Mouse (Mus musculus): ENCODE measurements around the gene Hist3h2a. TPM values are rescaled to one million over a fixed set of nuclear protein-coding genes. Genes with fewer than 3 reads are reported as not detected.

Gene Hist3h2a
- polyA plus RNA-seq, 1 experiment from 2014 or later, result 18.7 TPM

DNA sequence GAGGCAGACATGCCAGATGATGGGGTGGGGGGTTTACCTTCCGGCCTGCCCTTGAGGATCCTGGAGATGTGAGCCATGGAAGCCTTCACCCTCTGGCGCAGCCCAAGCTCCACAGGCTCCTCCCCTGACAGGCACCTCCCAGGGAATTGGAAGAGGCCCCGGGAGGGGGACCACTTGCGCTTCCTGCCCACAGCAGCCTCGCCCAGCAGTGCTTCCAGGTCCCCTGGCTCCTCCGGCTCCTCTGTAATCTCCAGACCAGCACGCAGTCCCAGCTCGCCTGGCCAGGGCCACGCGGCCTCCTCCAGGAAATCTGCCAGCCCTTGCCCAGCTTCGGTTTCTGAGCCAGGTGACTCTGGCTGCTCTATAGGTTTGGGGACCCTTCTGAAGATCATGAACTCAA lies 44.7 kb downstream of the Hist3h2a start:
- DNase-seq (ENCODE audit: low spot score), result no peak
- H3K27ac ChIP-seq (replicated peaks), result no peak overlapping the region
- no peak for ATAC-seq (ENCODE audit: low FRiP score, low TSS enrichment)
- H3K27me3 ChIP-seq (ENCODE audit: control insufficient read depth, insufficient read depth, low read length), result no peaks in the 10 kb centered on the region
- no peak overlapping the region for H3K4me3 ChIP-seq (ENCODE audit: low read depth, low read length)
- no peak overlapping the region for H3K9ac ChIP-seq (ENCODE audit: low read length)
- H3K4me2 ChIP-seq (replicated peaks; ENCODE audit: low read depth), result no peak overlapping the region
- H3K4me1 ChIP-seq (replicated peaks; ENCODE audit: control insufficient read depth, insufficient read depth), result no peaks in the 10 kb centered on the region
- no peaks in the 10 kb centered on the region for H3K36me3 ChIP-seq (ENCODE audit: control insufficient read depth, insufficient read depth, low read length)
- no peaks in the 10 kb centered on the region for H3K9me3 ChIP-seq (ENCODE audit: control insufficient read depth, low read length)
- TF ChIP-seq CTCF (IDR thresholded peaks at IDR 0.05; ENCODE audit: low read depth) (no peak), EP300 (optimal IDR thresholded peaks at IDR 0.05) (no peak)
- 31% methylated on average over 11 of the region's 11 CpGs for WGBS

DNA sequence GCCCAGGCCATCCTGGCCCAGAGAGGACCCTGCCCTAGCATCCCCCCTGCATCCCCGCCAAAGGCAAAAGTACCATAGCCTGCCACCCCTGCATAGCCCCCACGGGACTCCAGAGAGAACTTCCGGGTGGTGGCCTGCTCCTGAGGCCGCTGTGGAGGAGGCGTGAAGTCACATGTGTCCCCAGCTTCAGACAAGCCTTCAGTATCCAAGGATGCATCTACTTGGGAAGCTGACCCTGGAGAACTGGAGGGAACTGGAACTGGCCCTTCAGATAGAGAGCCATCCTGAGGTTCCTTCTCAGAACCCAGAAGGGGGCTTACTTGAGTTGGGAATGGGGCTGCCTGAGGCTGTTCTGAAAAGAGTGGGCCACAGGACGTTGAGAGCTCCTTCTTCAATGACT lies 45.3 kb downstream of the Hist3h2a start:
- no peak for TF ChIP-seq CTCF (IDR thresholded peaks at IDR 0.05; ENCODE audit: low read depth)
- TF ChIP-seq EP300 (optimal IDR thresholded peaks at IDR 0.05), result no peak
- 80% methylated on average over 6 of the region's 6 CpGs for WGBS
- Histone ChIP-seq H3K36me3 (ENCODE audit: control insufficient read depth, insufficient read depth, low read length) (no peaks in the 10 kb centered on the region), H3K4me2 (replicated peaks; ENCODE audit: low read depth) (no peak overlapping the region), H3K4me3 (ENCODE audit: low read depth, low read length) (no peak overlapping the region), H3K4me1 (replicated peaks; ENCODE audit: control insufficient read depth, insufficient read depth) (no peaks in the 10 kb centered on the region), H3K9ac (ENCODE audit: low read length) (no peak overlapping the region), H3K27me3 (ENCODE audit: control insufficient read depth, insufficient read depth, low read length) (no peaks in the 10 kb centered on the region), H3K27ac (replicated peaks) (no peak overlapping the region), H3K9me3 (ENCODE audit: control insufficient read depth, low read length) (no peaks in the 10 kb centered on the region)
- DNase-seq (ENCODE audit: low spot score), result no peak
- no peak for ATAC-seq (ENCODE audit: low FRiP score, low TSS enrichment)

DNA sequence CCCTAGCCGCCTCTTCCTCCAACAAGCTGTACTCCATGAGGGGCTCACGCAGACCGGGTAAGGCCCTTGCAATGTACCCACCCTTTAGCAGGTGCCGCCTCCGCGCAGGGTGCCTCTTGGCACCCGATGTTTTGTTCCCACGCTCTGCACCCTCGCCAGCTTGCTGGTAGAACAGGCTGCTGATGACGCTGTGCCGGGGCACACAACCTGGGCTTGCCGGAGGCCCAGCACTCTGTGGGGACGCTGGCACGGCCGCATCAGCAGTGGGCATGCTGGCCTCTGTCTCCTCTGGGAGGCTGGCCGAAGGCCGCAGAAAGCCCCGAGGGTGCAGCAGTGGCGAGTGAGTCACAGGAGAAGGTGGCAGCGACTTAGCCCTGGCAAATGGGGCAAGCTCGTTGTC lies 46.1 kb downstream of the Hist3h2a start:
- WGBS, result 91% methylated on average over 21 of the region's 21 CpGs
- no peak for DNase-seq (ENCODE audit: low spot score)

DNA sequence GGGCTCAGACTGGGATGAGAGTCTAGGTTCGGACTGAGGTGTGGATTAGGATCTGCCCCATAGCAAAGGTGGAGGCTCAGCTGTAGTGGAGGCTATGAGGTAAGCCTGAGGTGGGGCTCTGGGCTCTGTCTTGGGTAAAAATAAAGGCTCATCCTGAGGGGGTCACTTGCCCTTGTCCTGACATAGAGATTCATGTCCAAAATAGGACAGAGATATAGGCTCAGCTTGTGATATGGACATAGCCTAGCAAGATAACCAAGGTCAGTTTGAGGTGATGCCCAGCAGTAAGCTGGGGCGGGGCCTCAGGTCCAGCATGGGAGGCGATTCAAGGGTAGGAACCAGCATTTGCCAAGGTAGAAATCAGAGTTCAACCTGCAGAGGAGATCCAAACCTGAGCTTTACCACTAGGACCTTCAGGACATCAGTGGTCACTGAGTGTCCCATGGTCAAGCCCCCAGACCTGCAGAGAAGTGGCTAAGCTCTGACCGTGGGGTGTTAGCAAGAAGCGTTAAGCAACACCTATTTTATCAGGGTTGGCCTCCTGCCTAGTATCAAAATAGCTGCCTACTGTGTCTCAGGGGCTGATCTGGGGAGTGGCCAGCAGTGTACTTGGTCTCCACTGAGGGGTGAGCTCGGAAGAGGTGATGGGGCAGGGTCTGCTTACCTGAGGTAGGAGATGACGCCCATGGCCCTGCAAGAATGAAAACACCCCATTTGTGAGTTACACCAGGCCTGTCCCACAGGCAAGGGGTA lies 48.0 kb downstream of the Hist3h2a start:
- Histone ChIP-seq H3K4me3 (ENCODE audit: low read depth, low read length) (no peak overlapping the region), H3K9me3 (ENCODE audit: control insufficient read depth, low read length) (no peaks in the 10 kb centered on the region), H3K9ac (ENCODE audit: low read length) (no peak overlapping the region), H3K4me1 (replicated peaks; ENCODE audit: control insufficient read depth, insufficient read depth) (no peaks in the 10 kb centered on the region), H3K36me3 (ENCODE audit: control insufficient read depth, insufficient read depth, low read length) (no peaks in the 10 kb centered on the region), H3K27me3 (ENCODE audit: control insufficient read depth, insufficient read depth, low read length) (no peaks in the 10 kb centered on the region), H3K27ac (replicated peaks) (no peak overlapping the region), H3K4me2 (replicated peaks; ENCODE audit: low read depth) (no peak overlapping the region)
- TF ChIP-seq EP300 (optimal IDR thresholded peaks at IDR 0.05), result no peak
- no peak for TF ChIP-seq CTCF (IDR thresholded peaks at IDR 0.05; ENCODE audit: low read depth)
- DNase-seq (ENCODE audit: low spot score), result no peak
- no peak for ATAC-seq (ENCODE audit: low FRiP score, low TSS enrichment)
- WGBS, result 67% methylated on average over 7 of the region's 7 CpGs

More for the DNA sequence above, 46.1 kb downstream of the Hist3h2a start:
- Histone ChIP-seq H3K9ac (ENCODE audit: low read length) (no peak overlapping the region), H3K4me1 (replicated peaks; ENCODE audit: control insufficient read depth, insufficient read depth) (no peaks in the 10 kb centered on the region), H3K36me3 (ENCODE audit: control insufficient read depth, insufficient read depth, low read length) (no peaks in the 10 kb centered on the region), H3K27ac (replicated peaks) (no peak overlapping the region), H3K27me3 (ENCODE audit: control insufficient read depth, insufficient read depth, low read length) (no peaks in the 10 kb centered on the region), H3K4me3 (ENCODE audit: low read depth, low read length) (no peak overlapping the region), H3K4me2 (replicated peaks; ENCODE audit: low read depth) (no peak overlapping the region), H3K9me3 (ENCODE audit: control insufficient read depth, low read length) (no peaks in the 10 kb centered on the region)
- TF ChIP-seq EP300 (optimal IDR thresholded peaks at IDR 0.05) (no peak), CTCF (IDR thresholded peaks at IDR 0.05; ENCODE audit: low read depth) (no peak)
- no peak for ATAC-seq (ENCODE audit: low FRiP score, low TSS enrichment)

Small RNA genes lying within 50 kb of the gene (microRNA-seq; reads per million reads assigned to microRNA genes)
- gene Gm44313, result not detected

Other genes starting within 250 kb of the Hist3h2a start
- not detected in 2 replicates for gene Olfr318, start 230.7 kb upstream of the Hist3h2a start, polyA plus RNA-seq (2015; fragmentation: Nextera tagmentation; extraction: Ambion mirVana)
- 0.06 TPM in 1 of 2 replicates, not detected in the other for gene Olfr317, start 215.5 kb upstream of the Hist3h2a start, polyA plus RNA-seq (2015; fragmentation: Nextera tagmentation; extraction: Ambion mirVana)
- not detected in 2 replicates for gene Olfr316, start 202.0 kb upstream of the Hist3h2a start, polyA plus RNA-seq (2015; fragmentation: Nextera tagmentation; extraction: Ambion mirVana)
- not detected in 2 replicates for gene Olfr315, start 181.5 kb upstream of the Hist3h2a start, polyA plus RNA-seq (2015; fragmentation: Nextera tagmentation; extraction: Ambion mirVana)
- gene Olfr314, start 171.7 kb upstream of the Hist3h2a start, polyA plus RNA-seq (2015; fragmentation: Nextera tagmentation; extraction: Ambion mirVana), result not detected in 2 replicates
- gene Fam183b, start 152.7 kb upstream of the Hist3h2a start, polyA plus RNA-seq (2015; fragmentation: Nextera tagmentation; extraction: Ambion mirVana), result 3.1 and 3.7 TPM in 2 replicates
- not detected in 2 replicates for gene Olfr313, start 139.7 kb upstream of the Hist3h2a start, polyA plus RNA-seq (2015; fragmentation: Nextera tagmentation; extraction: Ambion mirVana)
- 0.04 TPM in 1 of 2 replicates, not detected in the other for gene Olfr312, start 125.4 kb upstream of the Hist3h2a start, polyA plus RNA-seq (2015; fragmentation: Nextera tagmentation; extraction: Ambion mirVana)
- gene Olfr311, start 115.4 kb upstream of the Hist3h2a start, polyA plus RNA-seq (2015; fragmentation: Nextera tagmentation; extraction: Ambion mirVana), result 0.08 TPM in 1 of 2 replicates, not detected in the other
- gene Gm12258, start 107.5 kb upstream of the Hist3h2a start, polyA plus RNA-seq (2015; fragmentation: Nextera tagmentation; extraction: Ambion mirVana), result 2.4 and 2.6 TPM in 2 replicates
- 2.6 and 3.2 TPM in 2 replicates for gene 2810021J22Rik, start 87.5 kb upstream of the Hist3h2a start, polyA plus RNA-seq (2015; fragmentation: Nextera tagmentation; extraction: Ambion mirVana)
- gene Zfp39, start 50.5 kb upstream of the Hist3h2a start, polyA plus RNA-seq (2015; fragmentation: Nextera tagmentation; extraction: Ambion mirVana), result 1.6 and 1.9 TPM in 2 replicates
- 0.04 TPM in 1 of 2 replicates, not detected in the other for gene Btnl10, start 36.8 kb upstream of the Hist3h2a start, polyA plus RNA-seq (2015; fragmentation: Nextera tagmentation; extraction: Ambion mirVana)
- gene Rnf187, start 15.8 kb upstream of the Hist3h2a start, polyA plus RNA-seq (2015; fragmentation: Nextera tagmentation; extraction: Ambion mirVana), result 136 and 140 TPM in 2 replicates
- 7.5 and 8.9 TPM in 2 replicates for gene Hist3h2ba, start 5.8 kb upstream of the Hist3h2a start, polyA plus RNA-seq (2015; fragmentation: Nextera tagmentation; extraction: Ambion mirVana)
- gene Trim17, start within 50 bp of the Hist3h2a start, polyA plus RNA-seq (2015; fragmentation: Nextera tagmentation; extraction: Ambion mirVana), result 0.05 and 0.08 TPM in 2 replicates
- gene Trim11, start 23.4 kb downstream of the Hist3h2a start, polyA plus RNA-seq (2015; fragmentation: Nextera tagmentation; extraction: Ambion mirVana), result 9.9 and 11.0 TPM in 2 replicates
- 0.24 and 0.28 TPM in 2 replicates for gene Obscn, start 181.7 kb downstream of the Hist3h2a start, polyA plus RNA-seq (2015; fragmentation: Nextera tagmentation; extraction: Ambion mirVana)
- 5.5 and 5.9 TPM in 2 replicates for gene Iba57, start 209.1 kb downstream of the Hist3h2a start, polyA plus RNA-seq (2015; fragmentation: Nextera tagmentation; extraction: Ambion mirVana)
- 2.1 and 2.4 TPM in 2 replicates for gene Gjc2, start 228.5 kb downstream of the Hist3h2a start, polyA plus RNA-seq (2015; fragmentation: Nextera tagmentation; extraction: Ambion mirVana)
- 176 and 182 TPM in 2 replicates for gene Guk1, start 237.5 kb downstream of the Hist3h2a start, polyA plus RNA-seq (2015; fragmentation: Nextera tagmentation; extraction: Ambion mirVana)
- gene Mrpl55, start 247.8 kb downstream of the Hist3h2a start, polyA plus RNA-seq (2015; fragmentation: Nextera tagmentation; extraction: Ambion mirVana), result 90.3 and 90.9 TPM in 2 replicates

Data from stomach, postnatal 0 days (tissue).